Mouse (Mus musculus) CD4-positive, CD25-positive, alpha-beta regulatory T cell, adult 9 weeks (primary cell): ENCODE results near the gene Gm6676. TPM values are rescaled to one million over a fixed set of nuclear protein-coding genes. Genes with fewer than 3 reads are reported as not detected.

Experiments used
- polyA plus RNA-seq: library from polyadenylated mRNA; unstranded; fragments of 100-300 nt; shearing (Covaris generic); gene quantifications from one replicate; pipeline ENCODE4 v1.2.1, GENCODE M21; 2017

The Gm6676 gene
- not detected for polyA plus RNA-seq

DNA sequence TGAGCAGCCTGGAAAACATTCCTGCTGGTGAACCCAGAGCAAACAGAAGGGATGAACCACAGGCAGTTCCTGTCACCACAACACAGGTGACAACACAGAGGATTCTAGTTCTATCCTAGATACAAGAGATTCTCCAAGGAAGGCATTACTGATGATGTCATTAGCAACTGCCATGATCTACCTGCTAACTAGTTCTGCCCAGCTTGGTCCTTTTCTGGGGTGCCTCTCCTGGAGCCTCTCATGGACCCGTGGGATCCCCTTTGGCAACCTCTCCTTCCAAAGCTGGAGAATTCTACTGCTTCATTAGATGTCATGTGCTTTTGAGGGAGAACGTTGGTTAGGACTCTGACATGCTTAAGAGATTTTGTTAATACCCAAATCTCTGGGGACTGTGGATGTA is at the start of gene Gm6676:
Gene Gm6676, minus strand, starts transcription at position 101 of the 400 bp plus-strand sequence.

DNA sequence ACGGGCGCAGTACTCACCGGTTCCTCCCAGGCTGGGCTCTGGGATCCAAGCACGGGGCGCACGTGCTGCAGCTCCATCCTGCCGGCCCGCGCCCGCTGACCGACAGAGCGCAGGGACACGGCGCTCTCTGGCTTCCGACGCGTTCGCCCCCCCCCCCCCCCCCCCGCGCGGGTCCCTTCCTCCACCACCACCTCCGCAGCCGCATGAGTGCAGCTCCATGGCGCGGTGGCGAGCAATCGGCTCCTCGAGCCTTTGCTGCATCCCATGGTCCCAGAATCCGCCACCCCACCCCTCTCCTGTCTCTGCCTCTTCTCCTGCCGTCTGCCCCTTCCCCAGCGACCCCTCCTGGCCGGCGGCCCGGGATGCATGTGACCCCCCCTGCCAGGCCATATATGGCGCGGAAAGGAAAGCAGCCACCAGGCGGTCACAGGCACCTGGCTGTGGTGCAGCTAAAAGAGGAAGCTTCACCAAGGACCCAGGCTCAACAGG is 49.3 kb upstream of the Gm6676 start, which contains the start of gene Gm3512:
Gene Gm3512, minus strand, starts transcription at position 51 of the 489 bp plus-strand sequence.

DNA sequence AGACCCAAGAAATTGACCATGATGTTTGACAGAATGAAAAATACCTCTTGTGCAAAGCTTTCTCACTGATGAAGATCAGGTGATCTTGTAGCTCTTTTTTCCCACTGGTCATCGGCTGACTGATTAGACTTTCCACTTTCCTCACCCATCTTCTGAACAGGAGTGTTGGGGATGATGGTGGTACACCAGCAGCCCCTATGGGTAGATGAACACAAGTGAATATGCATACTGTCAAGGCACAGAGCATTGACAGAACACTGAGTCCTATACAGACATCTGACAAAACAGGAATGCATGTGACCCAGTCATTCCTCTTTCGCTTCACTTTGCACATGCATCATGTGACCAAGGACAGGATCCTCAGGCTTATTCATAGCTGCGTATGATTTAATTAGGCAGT is 24.7 kb downstream of the Gm6676 start, which contains the start of gene Gm3696:
Gene Gm3696, minus strand, starts transcription at position 101 of the 400 bp plus-strand sequence.

Other genes starting within 250 kb of the Gm6676 start
- gene Gm3667, start 235.4 kb downstream of the Gm6676 start, polyA plus RNA-seq: 7.3 TPM
- gene Gm6356, start 151.6 kb downstream of the Gm6676 start, polyA plus RNA-seq: not detected
- gene Gm10406, start 98.0 kb downstream of the Gm6676 start, polyA plus RNA-seq: 1.1 TPM
- gene Gm3685, start 80.4 kb downstream of the Gm6676 start, polyA plus RNA-seq: not detected
- gene Gm3696, start 24.8 kb downstream of the Gm6676 start, polyA plus RNA-seq: 3.3 TPM
- 8.2 TPM for gene Gm3512, start 49.1 kb upstream of the Gm6676 start, polyA plus RNA-seq
- not detected for gene Gm16434, start 69.1 kb upstream of the Gm6676 start, polyA plus RNA-seq
- gene Gm3727, start 139.3 kb upstream of the Gm6676 start, polyA plus RNA-seq: not detected
- gene Gm3739, start 189.6 kb upstream of the Gm6676 start, polyA plus RNA-seq: 12.2 TPM
- not detected for gene Gm5797, start 207.0 kb upstream of the Gm6676 start, polyA plus RNA-seq
- not detected for gene Gm8374, start 239.7 kb upstream of the Gm6676 start, polyA plus RNA-seq